Mouse (Mus musculus) MEL (cell line): ENCODE data around the gene Fam196b. TPM values are rescaled to one million over a fixed set of nuclear protein-coding genes. Genes with fewer than 3 reads are reported as not detected.

ENCODE experiments used
- DNase-seq: peaks from one replicate; pipeline ENCODE4 v3.0.0; 2011; ENCODE audit warnings: low read depth, low spot score
- H3K27ac ChIP-seq: 2 replicates; pipeline ENCODE4 v1.5.1; 2012; ENCODE audit warnings: low read depth, mild to moderate bottlenecking, control low read depth, low read length, moderate library complexity; ENCODE audit not compliant: control insufficient read depth
- H3K27me3 ChIP-seq, 2 experiments: fragments of 150-350 bp in 1 of 2; sonication (generic) in 1 of 2; 2 replicates each; pipeline ENCODE4 v1.6.1; 2012; ENCODE audit warnings: low read length in 2 of 2, mild to moderate bottlenecking in 2 of 2, improper control_type of control experiment in 1 of 2, moderate library complexity in 1 of 2; ENCODE audit not compliant: insufficient read depth in 2 of 2, control insufficient read depth in 1 of 2
- H3K36me3 ChIP-seq, 2 experiments: 2 replicates each; pipeline ENCODE4 v1.6.1; 2012 to 2014; ENCODE audit warnings: low read length in 2 of 2, improper control_type of control experiment in 1 of 2, inconsistent platforms in 1 of 2, mild to moderate bottlenecking in 1 of 2; ENCODE audit not compliant: insufficient read depth in 2 of 2, control insufficient read depth in 1 of 2
- H3K4me1 ChIP-seq, 2 experiments: fragments of 150-350 bp in 1 of 2; sonication (generic) in 1 of 2; 2 replicates each; pipeline ENCODE4 v1.6.1; 2012; ENCODE audit warnings: low read length in 2 of 2, improper control_type of control experiment in 1 of 2, mild to moderate bottlenecking in 1 of 2; ENCODE audit not compliant: insufficient read depth in 2 of 2, control insufficient read depth in 1 of 2
- H3K4me3 ChIP-seq, 2 experiments: fragments of 150-350 bp in 1 of 2; sonication (generic) in 1 of 2; 2 replicates each; pipeline ENCODE4 v1.5.1; 2012; ENCODE audit warnings: low read depth in 2 of 2, low read length in 2 of 2, mild to moderate bottlenecking in 2 of 2, moderate library complexity in 2 of 2, control low read depth in 1 of 2, improper control_type of control experiment in 1 of 2; ENCODE audit not compliant: control insufficient read depth in 1 of 2, insufficient read depth in 1 of 2
- H3K79me2 ChIP-seq: 2 replicates; pipeline ENCODE4 v1.6.1; 2012; ENCODE audit warnings: mild to moderate bottlenecking, low read length, moderate library complexity; ENCODE audit not compliant: control insufficient read depth, poor library complexity, insufficient read depth
- H3K9ac ChIP-seq: 2 replicates; pipeline ENCODE4 v1.6.1; 2012; ENCODE audit warnings: low read depth, mild to moderate bottlenecking, control low read depth, low read length, moderate library complexity; ENCODE audit not compliant: control insufficient read depth, poor library complexity, severe bottlenecking
- H3K9me3 ChIP-seq: fragments of 150-350 bp; sonication (generic); replicated peaks from 2 replicates; pipeline ENCODE4 v1.6.1; 2012; ENCODE audit warnings: mild to moderate bottlenecking, low read length, improper control_type of control experiment, moderate library complexity; ENCODE audit not compliant: insufficient read depth
- BHLHE40 ChIP-seq: IDR thresholded peaks from 2 replicates; pipeline ENCODE4 v1.6.1; 2012; ENCODE audit warnings: low read depth, mild to moderate bottlenecking, inconsistent platforms, low read length, improper control_type of control experiment, borderline replicate concordance
- E2F4 ChIP-seq: IDR thresholded peaks from 2 replicates; pipeline ENCODE4 v1.6.1; 2011; ENCODE audit warnings: low read depth, low read length, improper control_type of control experiment, borderline replicate concordance
- EP300 ChIP-seq, 2 experiments: IDR thresholded peaks; 2 replicates each; pipeline ENCODE4 v1.6.1; 2011; ENCODE audit warnings: improper control_type of control experiment in 2 of 2, low read length in 2 of 2, low read depth in 1 of 2, mild to moderate bottlenecking in 1 of 2
- ETS1 ChIP-seq: IDR thresholded peaks from 2 replicates; pipeline ENCODE4 v1.6.1; 2012; ENCODE audit warnings: low read depth, mild to moderate bottlenecking, inconsistent platforms, low read length, improper control_type of control experiment, moderate library complexity
- GABPA ChIP-seq: IDR thresholded peaks from 2 replicates; pipeline ENCODE4 v1.6.1; 2012; ENCODE audit warnings: low read depth, mild to moderate bottlenecking, inconsistent platforms, low read length, improper control_type of control experiment, moderate library complexity
- GATA1 ChIP-seq: IDR thresholded peaks from 2 replicates; pipeline ENCODE4 v1.6.1; 2011; ENCODE audit warnings: low read depth, low read length, improper control_type of control experiment
- KAT2A ChIP-seq: conservative IDR thresholded peaks from 2 replicates; pipeline ENCODE4 v1.6.1; 2012; ENCODE audit warnings: low read depth, low read length, improper control_type of control experiment, inconsistent platforms
- MAFK ChIP-seq: IDR thresholded peaks from 2 replicates; pipeline ENCODE4 v1.6.1; 2011; ENCODE audit warnings: low read depth, mild to moderate bottlenecking, low read length, improper control_type of control experiment, borderline replicate concordance
- MAX ChIP-seq: IDR thresholded peaks from 2 replicates; pipeline ENCODE4 v1.6.1; 2011; ENCODE audit warnings: low read length, improper control_type of control experiment
- MEF2A ChIP-seq: IDR thresholded peaks from 2 replicates; pipeline ENCODE4 v1.6.1; 2014; ENCODE audit warnings: low read depth, mild to moderate bottlenecking, inconsistent platforms, low read length, improper control_type of control experiment; ENCODE audit not compliant: poor library complexity, insufficient replicate concordance, severe bottlenecking; ENCODE audit errors: extremely low read depth
- MXI1 ChIP-seq: IDR thresholded peaks from 2 replicates; pipeline ENCODE4 v1.6.1; 2011; ENCODE audit warnings: mild to moderate bottlenecking, low read depth, low read length, improper control_type of control experiment
- MYB ChIP-seq: IDR thresholded peaks from 2 replicates; pipeline ENCODE4 v1.6.1; 2011; ENCODE audit warnings: mild to moderate bottlenecking, low read depth, low read length, improper control_type of control experiment
- MYC ChIP-seq: IDR thresholded peaks from 2 replicates; pipeline ENCODE4 v1.6.1; 2011; ENCODE audit warnings: low read depth, mild to moderate bottlenecking, low read length, improper control_type of control experiment, moderate library complexity
- RAD21 ChIP-seq: IDR thresholded peaks from 2 replicates; pipeline ENCODE4 v1.6.1; 2011; ENCODE audit warnings: mild to moderate bottlenecking, low read depth, low read length, improper control_type of control experiment
- SIN3A ChIP-seq: IDR thresholded peaks from 2 replicates; pipeline ENCODE4 v1.6.1; 2012; ENCODE audit warnings: low read length, improper control_type of control experiment, inconsistent platforms
- SMC3 ChIP-seq: IDR thresholded peaks from 2 replicates; pipeline ENCODE4 v1.6.1; 2011; ENCODE audit warnings: low read depth, low read length, improper control_type of control experiment
- TBP ChIP-seq: IDR thresholded peaks from 2 replicates; pipeline ENCODE4 v1.8.0; 2011; ENCODE audit warnings: low read depth, low read length, improper control_type of control experiment
- USF1 ChIP-seq: IDR thresholded peaks from 2 replicates; pipeline ENCODE4 v1.6.1; 2014; ENCODE audit warnings: low read depth, mild to moderate bottlenecking, inconsistent platforms, low read length, improper control_type of control experiment, moderate library complexity
- ZNF384 ChIP-seq: IDR thresholded peaks from 2 replicates; pipeline ENCODE4 v1.6.1; 2012; ENCODE audit warnings: low read depth, mild to moderate bottlenecking, inconsistent platforms, low read length, improper control_type of control experiment
- polyA plus RNA-seq, 2 experiments: library from polyadenylated mRNA; stranded (reverse) in 1 of 2; unstranded in 1 of 2; fragments of >175 nt in 1 of 2; fragments of >200 nt in 1 of 2; gene quantifications; 2 replicates each; pipeline versions ENCODE4 v1.2.1 to v1.2.4; 2012; ENCODE audit warnings: low replicate concordance in 2 of 2, low read depth in 1 of 2; ENCODE audit not compliant: insufficient read length in 2 of 2, insufficient read depth in 1 of 2, missing spikeins in 1 of 2
- total RNA-seq: library from RNA; depleted of rRNA; stranded (reverse); fragments of 300-350 nt; gene quantifications from 2 replicates; pipeline ENCODE4 v1.2.3, GENCODE M21; 2012

Fam196b gene
- total and polyA plus RNA-seq, 3 experiments, result 0.10 to 0.23 TPM; not detected in 1

DNA sequence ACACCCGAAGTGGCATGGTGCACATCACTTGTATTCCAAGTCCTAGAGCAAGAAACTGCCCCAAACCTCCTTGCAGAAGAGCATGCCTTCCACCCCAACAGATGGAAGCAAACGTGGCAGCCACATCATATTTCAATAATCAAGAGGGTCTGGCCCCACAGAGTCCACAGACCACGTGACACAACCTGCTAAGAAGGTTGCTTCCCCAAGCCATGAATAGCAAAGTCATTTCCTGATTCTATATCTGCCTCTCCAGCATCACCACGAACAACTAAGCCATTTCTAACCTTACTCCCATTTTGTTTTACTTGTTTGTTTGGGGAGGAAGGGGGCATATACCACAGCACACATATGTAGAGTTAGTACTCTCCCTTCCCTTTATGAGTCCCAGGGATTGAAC lies 69.6 kb downstream of the Fam196b start:
- H3K36me3 ChIP-seq, result peaks cover 4 to 6% of the 10 kb centered on the region in 2 experiments
- H3K9me3 ChIP-seq, result no peaks in the 10 kb centered on the region
- TF ChIP-seq USF1 (peak; percentile 68; the same call in 1 of the 2 replicates), EP300 (IDR thresholded peaks at IDR 0.05; ENCODE audit: low read depth in 1 of 2, low read length in 2 of 2) (no peak)
- TF ChIP-seq, all 39 proteins: peak for 1
- no peak overlapping the region for H3K27ac ChIP-seq
- no peaks in the 10 kb centered on the region for H3K79me2 ChIP-seq
- no peak overlapping the region for H3K9ac ChIP-seq
- no peaks in the 10 kb centered on the region for H3K27me3 ChIP-seq
- no peak overlapping the region for H3K4me3 ChIP-seq
- H3K4me1 ChIP-seq, result peaks cover 1 to 3% of the 10 kb centered on the region in 2 experiments; a peak in 2 of 4 replicates
- DNase-seq, result peak; percentile 51

GRCm38 (mm10) chr11:34385001-34385688 lies 70.5 kb downstream of the Fam196b start:
- H3K27me3 ChIP-seq, result no peaks in the 10 kb centered on the region
- H3K4me1 ChIP-seq, result peaks cover 3 to 8% of the 10 kb centered on the region in 2 experiments; a peak in 3 of 4 replicates
- no peaks in the 10 kb centered on the region for H3K9me3 ChIP-seq
- no peak overlapping the region for H3K9ac ChIP-seq
- TF ChIP-seq RAD21 (no peak), GATA1 (no peak), MEF2A (no peak), TBP (no peak), ZNF384 (no peak), MAX (peak; percentile 58), MYC (peak; percentile 58; the same call in 1 of the 2 replicates), BHLHE40 (no peak), E2F4 (no peak), ETS1 (no peak), SIN3A (peak; percentile 43; the same call in 1 of the 2 replicates), MAFK (no peak), USF1 (peak; percentile 46; the same call in 1 of the 2 replicates), KAT2A (no peak), SMC3 (no peak), GABPA (no peak), MYB (no peak), MXI1 (peak; percentile 65; the same call in 1 of the 2 replicates)
- TF ChIP-seq, all 39 proteins: peak for 5
- Histone ChIP-seq H3K4me3 (no peak overlapping the region), H3K36me3 (peaks cover 4 to 8% of the 10 kb centered on the region in 2 experiments), H3K27ac (no peak overlapping the region), H3K79me2 (no peaks in the 10 kb centered on the region)
- DNase-seq, result peak; percentile 58
